Mouse (Mus musculus) liver, embryonic 13.5 days (tissue): ENCODE results near the gene Edar. TPM values are rescaled to one million over a fixed set of nuclear protein-coding genes. Genes with fewer than 3 reads are reported as not detected.

Experiments used
- ATAC-seq: fragments of 200-750 bp; cut with Nextera tagmentation; 2 replicates; pipeline ENCODE4 v1.8.0; 2017; ENCODE audit warnings: low read depth, mild to moderate bottlenecking, moderate number of reproducible peaks, moderate library complexity
- DNase-seq: peaks from one replicate; pipeline ENCODE4 v3.0.0; 2022
- H3K27ac ChIP-seq: fragments of 300-500 bp; sonication (generic); 2 replicates; pipeline ENCODE4 v1.5.1; 2015; ENCODE audit warnings: moderate library complexity, mild to moderate bottlenecking, inconsistent platforms
- H3K27me3 ChIP-seq: fragments of 300-500 bp; sonication (generic); 2 replicates; pipeline ENCODE4 v1.6.1; 2015; ENCODE audit warnings: mild to moderate bottlenecking, inconsistent platforms
- H3K36me3 ChIP-seq: fragments of 300-500 bp; sonication (generic); 2 replicates; pipeline ENCODE4 v1.6.1; 2015; ENCODE audit warnings: mild to moderate bottlenecking, inconsistent platforms
- H3K4me1 ChIP-seq: fragments of 300-500 bp; sonication (generic); replicated peaks from 2 replicates; pipeline ENCODE4 v1.6.1; 2015; ENCODE audit warnings: inconsistent platforms
- H3K4me2 ChIP-seq: fragments of 300-500 bp; sonication (generic); 2 replicates; pipeline ENCODE4 v1.6.1; 2015; ENCODE audit warnings: inconsistent platforms, mild to moderate bottlenecking, moderate library complexity
- H3K4me3 ChIP-seq: fragments of 300-500 bp; sonication (generic); replicated peaks from 2 replicates; pipeline ENCODE4 v1.5.1; 2015; ENCODE audit warnings: mild to moderate bottlenecking, inconsistent platforms
- H3K9ac ChIP-seq: fragments of 300-500 bp; sonication (generic); 2 replicates; pipeline ENCODE4 v1.6.1; 2015; ENCODE audit warnings: mild to moderate bottlenecking, inconsistent platforms
- H3K9me3 ChIP-seq: fragments of 300-500 bp; sonication (generic); replicated peaks from 2 replicates; pipeline ENCODE4 v1.6.1; 2016; ENCODE audit warnings: inconsistent platforms
- WGBS: fragments of 180-500 bp; shearing (Covaris S2); methylation state at CpG from one replicate; pipeline ENCODE4 v1.1.7; 2015; ENCODE audit not compliant: insufficient replicate concordance; 5-methylcytosine and 5-hydroxymethylcytosine counted together
- polyA plus RNA-seq: library from polyadenylated mRNA; unstranded; fragments of >200 nt; fragmentation: Nextera tagmentation; extraction: Ambion mirVana; gene quantifications from 2 replicates; pipeline ENCODE4 v1.2.1, GENCODE M21; 2015

The Edar gene
- polyA plus RNA-seq, 1 experiment from 2014 or later: not detected

DNA sequence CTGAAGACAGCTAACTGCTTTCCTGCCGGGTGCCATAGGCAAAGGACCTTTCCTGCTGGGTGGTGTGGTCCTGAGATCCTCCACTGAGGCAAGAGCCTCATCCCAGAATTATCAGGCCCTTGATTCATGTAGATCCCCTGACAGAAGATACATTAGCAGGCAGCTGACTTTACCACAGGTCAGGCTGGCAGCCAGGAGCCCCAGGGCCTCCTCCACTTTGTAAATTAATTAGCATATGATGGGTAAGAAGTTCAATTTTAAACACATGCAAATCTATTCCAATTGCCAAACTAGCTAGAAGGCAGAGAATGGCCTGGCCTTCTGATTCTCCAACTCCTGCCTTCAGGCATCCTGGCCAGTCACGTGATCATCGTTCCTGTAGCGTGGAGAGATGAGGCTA is 56.2 kb downstream of the Edar start:
- Histone ChIP-seq H3K27me3 (no peaks in the 10 kb centered on the region), H3K36me3 (no peaks in the 10 kb centered on the region), H3K4me1 (no peaks in the 10 kb centered on the region), H3K4me3 (no peak overlapping the region), H3K9ac (no peak overlapping the region), H3K9me3 (0 out of 2 replicates have a peak, but pooled peaks cover 2% of the 10 kb centered on the region), H3K4me2 (no peak overlapping the region), H3K27ac (no peak overlapping the region)
- no peak for DNase-seq
- ATAC-seq: no peak
- WGBS: 70% methylated on average over 4 of the region's 4 CpGs

DNA sequence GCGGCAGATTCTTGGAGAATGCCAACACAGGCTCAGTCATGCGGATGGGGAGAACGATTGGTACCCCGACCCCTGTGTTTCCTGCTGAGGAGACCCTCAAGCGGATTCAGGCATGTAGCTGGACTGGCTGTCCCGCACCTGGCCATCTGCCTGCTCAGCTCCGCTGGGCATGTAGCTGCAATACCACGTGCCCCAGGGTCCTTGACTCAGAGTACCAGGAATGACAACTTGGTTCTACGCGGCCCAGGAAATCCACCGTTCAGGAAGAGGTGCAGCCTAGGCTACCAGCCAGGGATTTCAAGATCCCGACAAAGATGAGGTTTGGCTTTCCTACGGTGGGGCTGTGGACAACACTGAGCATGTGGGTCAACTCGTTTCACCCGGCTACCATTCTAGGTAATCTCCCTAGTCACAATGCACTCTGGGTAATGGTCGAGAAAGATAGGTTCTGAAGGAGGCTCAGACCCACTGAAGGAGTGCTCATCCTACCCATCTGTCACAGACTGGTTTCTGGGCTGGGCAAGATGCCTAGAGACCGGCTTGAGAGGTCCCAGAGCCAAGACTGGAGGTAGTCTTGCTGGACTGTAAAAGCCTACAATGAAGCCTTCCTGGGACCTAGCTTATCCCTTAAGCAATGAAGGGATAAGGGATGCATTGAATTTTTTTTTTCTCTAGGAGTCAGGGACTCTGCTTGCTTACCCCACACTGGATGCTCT is 56.8 kb downstream of the Edar start:
- H3K36me3 ChIP-seq: no peaks in the 10 kb centered on the region
- H3K27ac ChIP-seq: no peak overlapping the region
- no peak overlapping the region for H3K4me2 ChIP-seq
- DNase-seq: no peak
- no peak overlapping the region for H3K4me3 ChIP-seq
- H3K9ac ChIP-seq: no peak overlapping the region
- WGBS: 77% methylated on average over 17 of the region's 17 CpGs
- ATAC-seq: no peak
- H3K4me1 ChIP-seq: no peaks in the 10 kb centered on the region
- H3K9me3 ChIP-seq: 0 out of 2 replicates have a peak, but pooled peaks cover 2% of the 10 kb centered on the region
- no peaks in the 10 kb centered on the region for H3K27me3 ChIP-seq

DNA sequence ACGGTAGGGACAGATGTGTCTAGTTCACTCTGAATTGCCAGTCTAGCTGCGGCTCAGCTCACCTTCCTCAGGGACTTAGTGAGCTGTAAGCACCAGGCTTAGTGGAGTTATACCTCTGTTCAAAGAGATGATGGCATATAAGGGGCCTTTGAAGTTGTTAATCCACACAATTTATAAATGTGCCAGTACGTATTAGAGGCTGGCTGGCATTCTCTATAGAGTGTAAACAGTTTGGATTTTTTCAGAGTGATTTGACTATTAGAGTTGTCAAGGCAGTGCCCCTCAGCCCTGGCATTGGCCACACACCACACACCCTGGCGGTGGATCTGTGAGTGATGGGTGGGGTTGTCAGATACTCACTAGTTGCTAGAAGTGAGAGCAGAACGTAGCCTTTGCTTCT is 58.9 kb downstream of the Edar start:
- Histone ChIP-seq H3K9ac (no peak overlapping the region), H3K27ac (no peak overlapping the region), H3K9me3 (no peaks in the 10 kb centered on the region), H3K36me3 (no peaks in the 10 kb centered on the region), H3K4me2 (no peak overlapping the region), H3K4me3 (no peak overlapping the region), H3K4me1 (no peaks in the 10 kb centered on the region), H3K27me3 (no peaks in the 10 kb centered on the region)
- DNase-seq: no peak
- 70% methylated on average over 5 of the region's 5 CpGs for WGBS
- no peak for ATAC-seq

DNA sequence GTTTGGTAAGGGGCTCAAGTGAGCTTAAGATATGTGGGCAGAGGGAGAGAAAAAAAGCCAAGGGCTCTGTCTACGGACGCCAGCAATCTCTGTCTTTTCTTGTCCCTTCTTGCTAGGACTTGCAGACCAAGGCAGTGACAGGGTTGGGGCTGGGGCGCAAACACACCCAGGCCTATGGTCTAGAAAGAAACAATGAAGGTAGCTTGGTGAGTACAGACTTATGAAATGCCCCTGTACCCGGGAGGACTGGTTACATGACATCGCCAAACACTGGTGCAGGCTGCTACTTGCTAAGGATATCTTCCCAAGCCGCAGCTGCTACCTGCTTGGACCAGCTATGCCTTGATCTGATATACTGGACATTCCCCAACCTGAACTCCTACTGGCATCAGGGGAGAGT is 60.9 kb downstream of the Edar start:
- 73% methylated on average over 6 of the region's 6 CpGs for WGBS
- H3K27ac ChIP-seq: no peak overlapping the region
- no peaks in the 10 kb centered on the region for H3K9me3 ChIP-seq
- no peaks in the 10 kb centered on the region for H3K27me3 ChIP-seq
- no peak overlapping the region for H3K9ac ChIP-seq
- H3K36me3 ChIP-seq: no peaks in the 10 kb centered on the region
- no peak overlapping the region for H3K4me2 ChIP-seq
- ATAC-seq (no peak), DNase-seq (no peak)
- no peaks in the 10 kb centered on the region for H3K4me1 ChIP-seq
- H3K4me3 ChIP-seq: no peak overlapping the region

DNA sequence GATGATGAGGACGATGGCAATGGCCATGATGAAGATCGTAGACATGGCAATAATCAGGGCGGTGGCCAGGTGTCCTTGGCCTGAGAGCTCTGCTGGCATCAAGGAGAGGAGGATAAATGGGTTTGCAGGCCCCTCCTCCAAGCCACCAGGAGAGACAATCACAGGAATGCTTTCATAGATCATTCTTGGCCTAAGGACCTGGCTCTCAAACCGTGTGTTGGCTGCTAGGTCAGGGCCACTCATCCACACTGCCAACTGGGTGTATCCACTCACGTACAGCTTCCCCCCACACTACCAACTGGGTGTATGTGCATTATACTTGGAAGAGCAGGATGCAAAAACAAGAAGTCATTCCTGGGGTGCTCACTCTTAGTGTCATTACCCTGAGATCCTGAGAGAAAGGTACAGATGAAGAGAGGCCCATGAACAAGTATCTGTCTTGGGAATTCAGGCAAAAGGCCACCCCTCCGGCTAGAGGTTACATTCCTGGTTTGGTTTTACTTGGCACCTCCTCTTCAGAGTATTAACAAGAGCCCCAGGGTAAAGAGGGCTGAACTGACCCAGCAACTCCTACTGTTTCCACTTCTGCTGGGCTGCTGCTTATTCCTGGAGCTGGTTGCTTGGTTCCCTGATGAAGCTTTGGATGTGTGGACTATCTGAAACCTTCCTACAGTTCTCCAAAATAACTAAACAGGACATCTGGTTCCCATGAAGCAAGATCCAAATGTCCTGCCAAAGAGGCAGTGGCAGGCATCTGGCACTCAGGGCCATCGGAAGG is 64.8 kb downstream of the Edar start:
- no peak overlapping the region for H3K4me3 ChIP-seq
- H3K36me3 ChIP-seq: no peaks in the 10 kb centered on the region
- no peak overlapping the region for H3K4me2 ChIP-seq
- no peak overlapping the region for H3K27ac ChIP-seq
- no peak overlapping the region for H3K9ac ChIP-seq
- H3K9me3 ChIP-seq: no peaks in the 10 kb centered on the region
- H3K27me3 ChIP-seq: no peaks in the 10 kb centered on the region
- WGBS: 63% methylated on average over 7 of the region's 7 CpGs
- ATAC-seq (no peak), DNase-seq (no peak)
- no peaks in the 10 kb centered on the region for H3K4me1 ChIP-seq

DNA sequence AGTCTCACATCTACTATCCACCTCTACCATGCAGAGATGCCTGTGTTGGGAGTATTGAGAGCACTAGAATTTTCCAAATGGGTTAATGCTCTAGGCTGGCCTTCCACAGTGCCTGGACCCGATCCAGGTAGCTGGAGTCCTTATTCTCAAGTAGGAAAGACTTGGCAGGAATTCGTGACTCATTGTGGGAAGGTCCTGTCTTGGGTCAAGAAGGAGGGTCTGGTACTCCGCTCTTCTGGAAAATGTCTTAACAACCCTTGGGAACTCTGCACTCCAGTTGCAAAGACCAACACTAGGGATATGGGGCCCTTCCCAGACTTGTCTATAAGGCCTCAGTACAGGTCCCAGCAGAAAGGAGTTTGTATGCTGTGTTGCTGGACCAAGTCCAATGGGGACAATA is 66.6 kb downstream of the Edar start:
- H3K4me3 ChIP-seq: no peak overlapping the region
- no peak overlapping the region for H3K4me2 ChIP-seq
- DNase-seq (no peak), ATAC-seq (no peak)
- H3K36me3 ChIP-seq: no peaks in the 10 kb centered on the region
- no peak overlapping the region for H3K27ac ChIP-seq
- H3K9ac ChIP-seq: no peak overlapping the region
- 50% methylated on average over 3 of the region's 3 CpGs for WGBS
- no peaks in the 10 kb centered on the region for H3K4me1 ChIP-seq
- H3K9me3 ChIP-seq: no peaks in the 10 kb centered on the region
- H3K27me3 ChIP-seq: no peaks in the 10 kb centered on the region

DNA sequence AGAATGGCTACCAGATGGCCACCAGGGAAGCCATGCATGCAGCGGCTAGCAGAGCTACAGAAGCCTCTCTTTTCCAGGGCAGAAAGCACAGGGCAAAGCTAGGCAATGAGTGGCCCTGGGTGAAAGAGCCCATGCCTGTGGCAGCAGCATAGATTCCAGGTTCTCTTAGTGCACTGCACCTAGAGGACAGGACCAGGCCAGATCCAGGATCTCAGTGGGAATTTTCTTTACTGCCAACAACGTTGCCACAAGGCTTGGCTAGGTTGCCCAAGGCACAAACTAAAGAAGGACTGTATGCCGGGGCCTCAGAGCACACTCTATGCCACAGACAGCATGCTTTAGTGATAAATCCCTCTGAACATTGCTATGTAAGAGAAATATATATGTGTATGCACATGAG is 69.1 kb downstream of the Edar start:
- Histone ChIP-seq H3K27ac (no peak overlapping the region), H3K9ac (no peak overlapping the region), H3K4me3 (no peak overlapping the region), H3K36me3 (no peaks in the 10 kb centered on the region), H3K27me3 (no peaks in the 10 kb centered on the region), H3K4me2 (no peak overlapping the region), H3K4me1 (no peaks in the 10 kb centered on the region), H3K9me3 (no peaks in the 10 kb centered on the region)
- ATAC-seq: no peak
- no peak for DNase-seq
- WGBS: 55% methylated on average over 3 of the region's 3 CpGs

DNA sequence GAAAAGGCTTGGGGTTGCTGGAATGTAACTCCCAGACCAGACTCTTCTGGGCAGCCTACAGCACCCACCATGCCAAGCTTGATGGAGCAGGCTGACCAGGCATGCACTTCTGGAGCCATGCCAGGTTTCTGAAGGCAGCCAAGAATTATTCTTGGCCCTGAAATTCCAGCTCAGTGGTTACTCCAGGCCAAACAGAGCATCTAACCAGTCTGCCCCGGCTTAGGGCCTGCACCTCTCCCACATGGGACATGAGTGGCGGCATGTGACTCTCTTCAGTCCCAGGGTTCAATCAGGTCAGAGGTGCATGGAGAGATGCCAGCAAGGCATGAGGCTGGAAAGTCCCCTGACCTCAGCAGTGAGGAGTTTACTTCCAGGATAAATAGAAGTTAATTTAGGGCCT is 70.7 kb downstream of the Edar start:
- 63% methylated on average over 2 of the region's 2 CpGs for WGBS
- no peak overlapping the region for H3K4me2 ChIP-seq
- H3K36me3 ChIP-seq: no peaks in the 10 kb centered on the region
- H3K9ac ChIP-seq: no peak overlapping the region
- no peaks in the 10 kb centered on the region for H3K27me3 ChIP-seq
- H3K4me1 ChIP-seq: no peaks in the 10 kb centered on the region
- ATAC-seq (no peak), DNase-seq (no peak)
- H3K9me3 ChIP-seq: no peaks in the 10 kb centered on the region
- H3K27ac ChIP-seq: no peak overlapping the region
- no peak overlapping the region for H3K4me3 ChIP-seq

DNA sequence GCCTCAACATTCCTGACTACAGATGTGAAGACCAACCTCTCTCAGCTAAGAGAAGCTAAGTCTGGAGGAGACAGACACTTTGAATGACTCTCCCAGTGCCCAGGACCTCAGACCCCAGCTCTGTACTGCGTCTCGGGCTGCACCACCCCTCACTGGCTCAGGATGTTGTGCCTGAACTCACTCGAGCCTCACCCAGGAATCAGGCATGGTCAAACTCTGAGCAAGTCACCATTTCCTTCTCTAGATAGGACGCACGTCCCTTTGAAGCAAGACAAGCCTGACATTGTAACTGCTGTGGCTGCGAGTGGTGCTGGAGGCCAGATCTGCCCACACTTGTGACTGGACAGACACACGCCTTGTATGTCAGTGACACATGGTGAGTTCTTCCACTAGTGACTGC is 73.5 kb downstream of the Edar start:
- Histone ChIP-seq H3K36me3 (no peaks in the 10 kb centered on the region), H3K9me3 (no peaks in the 10 kb centered on the region), H3K4me1 (no peaks in the 10 kb centered on the region), H3K27me3 (no peaks in the 10 kb centered on the region), H3K27ac (no peak overlapping the region), H3K4me3 (no peak overlapping the region), H3K9ac (no peak overlapping the region), H3K4me2 (no peak overlapping the region)
- DNase-seq: no peak
- 58% methylated on average over 7 of the region's 7 CpGs for WGBS
- ATAC-seq: no peak

DNA sequence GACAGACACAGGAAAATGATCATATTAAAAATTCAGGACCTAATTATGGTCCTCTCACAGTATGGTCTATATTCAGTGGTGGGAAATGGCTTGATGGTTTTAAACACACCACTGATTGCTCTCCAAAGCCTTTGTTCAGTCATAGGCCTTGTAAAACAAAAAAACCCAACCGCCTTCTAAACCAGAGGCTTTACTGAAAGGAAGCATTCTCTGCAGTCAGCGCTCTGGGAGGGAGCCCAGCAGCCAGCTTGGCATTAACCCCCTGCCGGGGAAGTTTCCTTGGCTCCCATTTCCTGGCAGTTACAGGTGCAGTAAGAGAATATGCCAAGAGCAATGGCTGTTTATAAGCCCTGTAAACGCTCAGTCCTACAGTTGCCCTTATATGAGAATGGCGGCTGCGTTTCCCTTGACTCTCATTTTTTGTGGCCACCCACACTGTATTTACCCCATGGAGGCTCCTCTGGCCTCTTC is 74.0 kb downstream of the Edar start:
- WGBS: 53% methylated on average over 6 of the region's 6 CpGs
- Histone ChIP-seq H3K9ac (no peak overlapping the region), H3K4me2 (no peak overlapping the region), H3K36me3 (no peaks in the 10 kb centered on the region), H3K27ac (no peak overlapping the region), H3K27me3 (no peaks in the 10 kb centered on the region), H3K4me1 (no peaks in the 10 kb centered on the region), H3K9me3 (no peaks in the 10 kb centered on the region), H3K4me3 (no peak overlapping the region)
- DNase-seq (no peak), ATAC-seq (no peak)

DNA sequence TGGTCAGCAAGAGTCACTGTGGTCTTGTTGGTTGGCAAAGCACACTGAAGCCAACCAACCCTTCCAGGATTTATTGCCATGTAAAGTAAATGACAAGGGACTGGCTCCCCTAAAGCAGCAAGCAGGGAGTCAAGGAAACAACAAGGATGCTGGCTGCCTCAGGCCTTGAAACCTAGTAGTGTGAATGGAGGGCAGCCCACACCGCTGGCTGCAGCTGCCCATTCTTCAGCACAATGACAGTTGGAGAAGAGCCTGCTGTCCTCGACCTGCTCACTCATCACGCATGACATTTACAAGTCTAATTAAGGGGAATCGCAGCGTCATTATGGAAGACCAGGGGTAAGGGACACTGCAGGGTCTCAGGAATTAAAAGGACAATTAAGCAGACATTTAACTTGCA is 74.5 kb downstream of the Edar start:
- Histone ChIP-seq H3K4me1 (no peaks in the 10 kb centered on the region), H3K27me3 (no peaks in the 10 kb centered on the region), H3K9me3 (no peaks in the 10 kb centered on the region), H3K4me3 (no peak overlapping the region), H3K27ac (no peak overlapping the region), H3K9ac (no peak overlapping the region), H3K36me3 (no peaks in the 10 kb centered on the region), H3K4me2 (no peak overlapping the region)
- DNase-seq: no peak
- 35% methylated on average over 5 of the region's 5 CpGs for WGBS
- no peak for ATAC-seq

DNA sequence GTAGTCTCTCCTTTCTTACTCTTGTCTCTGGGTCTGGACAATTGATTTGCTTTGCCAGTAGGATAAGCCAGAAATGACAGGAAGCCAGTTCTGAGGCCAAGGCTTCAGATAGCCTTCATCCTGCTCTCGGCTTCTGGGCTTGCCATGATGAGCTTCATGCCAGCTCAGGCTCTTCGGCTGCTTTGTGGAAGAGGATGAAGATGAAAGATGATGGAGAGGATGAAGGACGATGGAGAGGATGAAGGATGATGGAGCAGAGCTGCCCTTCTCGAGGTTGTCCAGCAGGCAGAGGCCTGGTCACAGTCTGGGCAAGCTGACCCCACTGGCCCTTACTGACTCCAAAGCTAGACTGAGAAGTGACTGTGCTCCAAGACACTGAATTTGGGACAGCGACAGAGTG is 75.3 kb downstream of the Edar start:
- Histone ChIP-seq H3K9me3 (no peaks in the 10 kb centered on the region), H3K4me2 (no peak overlapping the region), H3K4me1 (no peaks in the 10 kb centered on the region), H3K9ac (no peak overlapping the region), H3K27me3 (no peaks in the 10 kb centered on the region), H3K27ac (no peak overlapping the region), H3K4me3 (no peak overlapping the region), H3K36me3 (no peaks in the 10 kb centered on the region)
- no peak for ATAC-seq
- 67% methylated on average over 5 of the region's 5 CpGs for WGBS
- DNase-seq: no peak
